ENCODE assay signal across 8 mouse cellular contexts in genomic region chr10:81389801-81390677, GRCm38 (mm10). TPM values are rescaled to one million over a fixed set of nuclear protein-coding genes. Genes with fewer than 3 reads are reported as not detected.
DNase-seq lines count a peak whose midpoint lies in the region; ATAC-seq and TF ChIP-seq lines count a peak whose summit lies in the region.

No protein-coding gene starts in this region.

- peaks cover 37% of the 10 kb centered on the region for H3K36me3 ChIP-seq in limb, embryonic 13.5 days
- peaks cover 44% of the 10 kb centered on the region for H3K36me3 ChIP-seq in midbrain, embryonic 13.5 days

- H3K9me3 ChIP-seq in limb, embryonic 13.5 days: no peaks in the 10 kb centered on the region
- H3K9me3 ChIP-seq in midbrain, embryonic 13.5 days: no peaks in the 10 kb centered on the region

- 0 out of 2 replicates have a peak, but pooled peaks have one; percentile 39 for ATAC-seq in limb, embryonic 13.5 days (ENCODE audit: low FRiP score, low read depth)
- peak; percentile 46 for ATAC-seq in midbrain, embryonic 13.5 days

- intact Hi-C loops in gastrocnemius, adult 2 months (cut with DNase I): loop anchor here (1.0 kb wide), 1 partner anchor 60 kb away; no protein-coding TSS in a partner anchor

- H3K27ac ChIP-seq in gastrocnemius, adult 2 months: peak overlapping the region; percentile 40
- no peak overlapping the region for H3K27ac ChIP-seq in limb, embryonic 13.5 days
- H3K27ac ChIP-seq in midbrain, embryonic 13.5 days: no peak overlapping the region

- H3K27me3 ChIP-seq in limb, embryonic 13.5 days: no peaks in the 10 kb centered on the region
- no peaks in the 10 kb centered on the region for H3K27me3 ChIP-seq in midbrain, embryonic 13.5 days

- 0 out of 2 replicates have a peak overlapping the region, but pooled peaks have one; percentile 8 for H3K9ac ChIP-seq in limb, embryonic 13.5 days
- H3K9ac ChIP-seq in midbrain, embryonic 13.5 days (replicated peaks): no peak overlapping the region

- peak; percentile 59 for DNase-seq in ovary, postnatal 10 days (ENCODE audit: low spot score)
- DNase-seq in ovary, adult 18-20 months (ENCODE audit: low spot score): no peak
- peak; percentile 88 for DNase-seq in cerebellum, postnatal 10 days
- peak; percentile 81 for DNase-seq in gastrocnemius, adult 2 months
- peak; percentile 81 for DNase-seq in induced T-regulatory cell, adult 2 months (ENCODE audit: low read depth)
- DNase-seq in spleen, postnatal 36 days (ENCODE audit: low spot score in 2 of 2): peak; percentile 59 to 71

- peaks cover 28% of the 10 kb centered on the region for H3K4me1 ChIP-seq in limb, embryonic 13.5 days
- peaks cover 28% of the 10 kb centered on the region for H3K4me1 ChIP-seq in midbrain, embryonic 13.5 days (replicated peaks)

- H3K4me3 ChIP-seq in gastrocnemius, adult 2 months: no peak overlapping the region
- H3K4me3 ChIP-seq in limb, embryonic 13.5 days: no peak overlapping the region
- H3K4me3 ChIP-seq in midbrain, embryonic 13.5 days (replicated peaks): no peak overlapping the region

- no peak overlapping the region for H3K4me2 ChIP-seq in limb, embryonic 13.5 days (replicated peaks)
- no peak overlapping the region for H3K4me2 ChIP-seq in midbrain, embryonic 13.5 days (replicated peaks)

- TF ChIP-seq CTCF in gastrocnemius, adult 2 months (IDR thresholded peaks at IDR 0.05): peak; percentile 99

- 61% methylated on average over 23 of the region's 23 CpGs for WGBS in limb, embryonic 13.5 days
- 49% methylated on average over 23 of the region's 23 CpGs for WGBS in midbrain, embryonic 13.5 days

RNA-seq across cellular contexts. Expression of gene Gm48552, which starts 1.2 kb away (rescaled TPM):
- 1 to 10 TPM in 1 of 2 experiments, under 1 TPM in 1; 0.84 to 1.0 TPM for total RNA-seq in gastrocnemius, adult 2 months (2021)
- polyA plus RNA-seq in limb, embryonic 13.5 days (2015; fragmentation: Nextera tagmentation; extraction: Ambion mirVana): 1.7 and 1.9 TPM in 2 replicates
- 1.2 and 2.1 TPM in 2 replicates for polyA plus RNA-seq in midbrain, embryonic 13.5 days (2015; fragmentation: Nextera tagmentation; extraction: Ambion mirVana)

RNA-seq across cellular contexts. Expression of gene Smim24, which starts 2.8 kb away (rescaled TPM):
- total RNA-seq in gastrocnemius, adult 2 months (2021): not detected
- 4.2 and 4.7 TPM in 2 replicates for polyA plus RNA-seq in limb, embryonic 13.5 days (2015; fragmentation: Nextera tagmentation; extraction: Ambion mirVana)
- polyA plus RNA-seq in midbrain, embryonic 13.5 days (2015; fragmentation: Nextera tagmentation; extraction: Ambion mirVana): 1.4 and 1.9 TPM in 2 replicates

RNA-seq across cellular contexts. Expression of gene Gm48551, which starts 5.8 kb away (rescaled TPM):
- 1 to 10 TPM in 1 of 2 experiments, under 1 TPM in 1; 0.87 to 2.8 TPM for total RNA-seq in gastrocnemius, adult 2 months (2021)
- polyA plus RNA-seq in limb, embryonic 13.5 days (2015; fragmentation: Nextera tagmentation; extraction: Ambion mirVana): 3.3 and 4.0 TPM in 2 replicates
- polyA plus RNA-seq in midbrain, embryonic 13.5 days (2015; fragmentation: Nextera tagmentation; extraction: Ambion mirVana): 6.9 and 7.2 TPM in 2 replicates

RNA-seq across cellular contexts. Expression of gene Dohh, which starts 5.8 kb away (rescaled TPM):
- total RNA-seq in gastrocnemius, adult 2 months (2021): 10 to 100 TPM; 38.1 to 39.8 TPM
- 72.7 and 79.4 TPM in 2 replicates for polyA plus RNA-seq in limb, embryonic 13.5 days (2015; fragmentation: Nextera tagmentation; extraction: Ambion mirVana)
- 73.5 TPM in 2 replicates for polyA plus RNA-seq in midbrain, embryonic 13.5 days (2015; fragmentation: Nextera tagmentation; extraction: Ambion mirVana)

RNA-seq across cellular contexts. Expression of gene Fzr1, which starts 11.7 kb away (rescaled TPM):
- 10 to 100 TPM; 14.0 to 18.8 TPM for total RNA-seq in gastrocnemius, adult 2 months (2021)
- 111 and 112 TPM in 2 replicates for polyA plus RNA-seq in limb, embryonic 13.5 days (2015; fragmentation: Nextera tagmentation; extraction: Ambion mirVana)
- 127 and 133 TPM in 2 replicates for polyA plus RNA-seq in midbrain, embryonic 13.5 days (2015; fragmentation: Nextera tagmentation; extraction: Ambion mirVana)
